Mouse (Mus musculus) heart, postnatal 25 days (tissue): ENCODE measurements around the gene Rplp2. TPM values are rescaled to one million over a fixed set of nuclear protein-coding genes. Genes with fewer than 3 reads are reported as not detected.
A peak's percentile ranks its signal among the peaks of the same experiment; 100 is the strongest.

Experiments used
- DNase-seq: peaks from one replicate; pipeline ENCODE4 v3.0.0; 2022; ENCODE audit warnings: low spot score
- intact Hi-C: fragments of 180-260 bp; cut with DNase I; formaldehyde crosslinking; loops from one replicate; pipeline ENCODE4 v1.15.1; 2025
- total RNA-seq, 2 experiments: library from RNA; stranded (reverse); gene quantifications; 2 replicates each; pipeline ENCODE4 v1.2.3; 2021

Gene Rplp2
- total RNA-seq, 2 experiments from 2014 or later: 862 to 950 TPM

DNA sequence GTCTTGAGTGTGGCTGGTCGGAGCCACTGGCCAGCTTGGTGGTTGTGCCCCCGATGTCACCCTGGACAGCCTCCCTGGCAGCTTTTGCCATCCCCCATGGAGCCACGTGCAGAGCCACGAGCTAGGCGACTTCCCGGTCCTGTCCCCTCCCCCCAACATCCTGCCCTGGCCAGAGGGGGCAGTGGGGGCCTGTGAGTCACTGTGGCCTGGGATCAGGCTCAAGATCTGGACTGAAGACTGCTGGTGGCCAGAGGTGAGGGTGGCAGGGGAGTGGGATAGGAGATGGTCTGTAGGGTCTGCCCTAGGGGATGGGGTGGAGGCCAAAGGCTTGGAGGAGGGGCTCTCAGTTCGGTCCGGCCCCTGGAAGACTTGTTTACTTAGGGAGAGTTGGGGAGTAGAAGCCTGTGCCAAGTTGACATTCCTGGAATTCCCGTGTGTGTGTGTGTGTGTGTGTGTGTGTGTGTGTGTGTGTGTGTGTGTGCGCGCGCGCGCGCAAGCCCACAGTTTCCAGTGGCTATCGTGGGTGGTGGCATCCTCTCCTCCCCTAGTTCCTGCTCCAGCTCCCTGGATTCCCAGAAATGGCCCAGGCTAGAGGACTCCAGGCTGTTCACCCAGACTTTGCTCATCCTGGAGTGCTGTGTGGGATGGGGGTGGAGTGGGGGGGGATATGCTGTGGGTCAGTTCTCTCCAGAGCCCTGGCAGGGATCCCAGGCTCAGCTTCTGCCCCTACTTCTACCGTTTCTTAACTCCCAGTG lies 29.2 kb downstream of the Rplp2 start:
- intact Hi-C loops: no loop called here
- DNase-seq: peak; percentile 90

DNA sequence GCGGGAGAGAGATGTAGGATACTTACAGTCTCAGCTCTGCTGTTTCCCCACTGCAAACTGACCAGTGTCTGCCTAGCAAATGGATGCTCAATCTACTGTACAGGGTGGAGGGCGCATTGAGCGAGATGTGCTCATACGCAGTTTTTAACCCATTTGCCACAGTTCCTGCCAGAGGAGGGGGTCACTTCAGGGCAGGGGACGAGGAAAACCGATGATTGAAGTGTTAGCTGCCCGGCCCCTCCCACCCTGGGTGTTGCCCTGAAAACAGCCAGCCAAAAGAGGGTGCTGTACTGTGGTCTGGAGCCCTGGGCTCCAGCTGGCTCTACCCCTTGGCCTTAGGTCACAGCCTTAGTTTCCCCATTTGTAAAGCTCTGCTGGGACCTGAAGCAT lies 29.8 kb downstream of the Rplp2 start:
- intact Hi-C loops: no loop called here
- no peak for DNase-seq

DNA sequence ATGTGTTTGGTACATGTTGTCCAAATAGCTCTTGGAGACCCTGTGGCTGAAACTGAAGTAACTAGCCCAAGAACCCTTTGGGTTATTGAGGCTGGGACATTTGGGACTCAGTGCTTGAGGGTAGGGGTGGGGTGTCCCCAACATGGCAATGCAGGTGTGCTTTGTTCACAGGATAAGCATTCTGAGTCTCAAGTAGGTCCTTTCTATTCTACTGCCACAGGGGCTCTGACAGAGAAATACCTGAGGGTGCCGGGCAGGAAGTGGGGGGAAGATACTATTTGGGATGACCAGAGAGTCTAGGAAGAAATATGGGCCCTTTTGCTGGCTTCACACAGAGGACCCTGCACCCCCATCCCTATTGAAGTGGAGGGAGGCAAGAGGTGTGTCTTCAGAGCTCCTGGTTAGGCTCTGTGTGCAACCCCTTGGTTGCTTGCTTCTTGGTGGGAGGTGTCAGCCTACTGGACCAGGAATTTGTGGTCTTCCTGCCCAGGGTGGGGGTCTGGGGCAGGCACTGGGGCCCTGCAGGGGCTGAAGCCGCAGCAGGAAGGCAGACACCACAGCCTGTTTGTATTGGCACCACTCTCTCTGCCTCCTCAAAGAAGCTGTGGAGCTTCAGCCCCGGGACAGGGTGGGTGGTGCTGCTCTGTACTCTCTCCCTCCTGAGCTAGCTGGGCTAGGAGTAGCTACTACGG lies 30.6 kb downstream of the Rplp2 start:
- intact Hi-C loops: no loop called here
- DNase-seq: no peak

DNA sequence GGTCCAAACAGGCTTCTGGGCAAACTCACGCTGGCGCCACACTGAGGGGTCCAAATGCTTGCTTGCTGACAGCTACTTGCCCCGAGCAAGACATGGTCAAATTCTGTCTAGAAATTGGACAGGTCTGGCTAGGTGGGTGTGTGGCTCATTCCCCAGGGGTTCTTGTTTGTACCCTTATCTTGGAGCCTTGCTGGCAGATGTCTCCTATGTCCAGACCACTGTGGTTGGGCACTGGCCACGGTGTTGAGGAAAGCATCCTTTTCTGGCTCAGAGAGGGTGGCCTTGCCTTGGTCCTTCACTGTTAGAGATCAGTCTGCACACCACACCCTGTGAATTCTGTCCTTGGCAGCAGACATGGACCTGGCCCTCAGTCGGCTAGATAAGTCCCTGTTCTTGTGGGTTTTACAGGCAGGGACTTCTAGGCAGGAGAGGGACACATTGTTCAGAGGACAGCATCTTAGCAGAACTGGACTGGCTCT lies 31.1 kb downstream of the Rplp2 start:
- no peak for DNase-seq
- intact Hi-C loops: no loop called here

DNA sequence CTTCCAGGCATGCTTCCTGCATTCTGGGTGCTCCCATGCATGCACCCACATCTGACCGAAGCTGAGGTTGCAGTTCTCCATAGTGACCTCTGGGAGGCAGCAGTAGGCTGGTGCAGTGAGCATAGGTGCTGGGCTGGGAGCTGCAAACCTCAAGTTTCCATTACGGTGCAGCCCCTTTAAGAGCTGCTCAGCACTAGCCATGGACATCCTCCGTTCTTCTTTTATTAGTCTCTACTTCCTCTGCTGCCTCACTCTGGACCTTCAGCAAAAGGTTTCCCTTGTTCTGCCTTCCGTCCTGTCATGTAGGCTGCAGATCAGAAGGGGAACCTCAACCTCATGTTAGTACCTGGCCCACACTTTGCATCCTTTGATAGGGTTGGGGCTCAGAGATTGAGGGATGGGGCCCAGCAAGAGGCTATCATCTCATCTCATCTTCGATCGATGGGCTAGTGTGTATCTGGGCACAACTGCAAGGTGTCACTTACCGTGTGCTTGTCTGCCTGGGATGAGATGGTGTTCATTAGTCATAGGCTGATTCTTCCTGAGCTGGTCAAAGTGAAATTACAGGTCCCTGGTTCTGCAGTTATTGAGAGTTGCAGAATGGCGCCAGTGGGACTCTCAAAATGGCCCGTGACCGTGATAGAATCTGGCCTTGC lies 33.8 kb downstream of the Rplp2 start:
- intact Hi-C loops: loop anchor here (1.0 to 5.0 kb wide), 3 partner anchors 45 to 185 kb away; no protein-coding TSS in a partner anchor
- no peak for DNase-seq

DNA sequence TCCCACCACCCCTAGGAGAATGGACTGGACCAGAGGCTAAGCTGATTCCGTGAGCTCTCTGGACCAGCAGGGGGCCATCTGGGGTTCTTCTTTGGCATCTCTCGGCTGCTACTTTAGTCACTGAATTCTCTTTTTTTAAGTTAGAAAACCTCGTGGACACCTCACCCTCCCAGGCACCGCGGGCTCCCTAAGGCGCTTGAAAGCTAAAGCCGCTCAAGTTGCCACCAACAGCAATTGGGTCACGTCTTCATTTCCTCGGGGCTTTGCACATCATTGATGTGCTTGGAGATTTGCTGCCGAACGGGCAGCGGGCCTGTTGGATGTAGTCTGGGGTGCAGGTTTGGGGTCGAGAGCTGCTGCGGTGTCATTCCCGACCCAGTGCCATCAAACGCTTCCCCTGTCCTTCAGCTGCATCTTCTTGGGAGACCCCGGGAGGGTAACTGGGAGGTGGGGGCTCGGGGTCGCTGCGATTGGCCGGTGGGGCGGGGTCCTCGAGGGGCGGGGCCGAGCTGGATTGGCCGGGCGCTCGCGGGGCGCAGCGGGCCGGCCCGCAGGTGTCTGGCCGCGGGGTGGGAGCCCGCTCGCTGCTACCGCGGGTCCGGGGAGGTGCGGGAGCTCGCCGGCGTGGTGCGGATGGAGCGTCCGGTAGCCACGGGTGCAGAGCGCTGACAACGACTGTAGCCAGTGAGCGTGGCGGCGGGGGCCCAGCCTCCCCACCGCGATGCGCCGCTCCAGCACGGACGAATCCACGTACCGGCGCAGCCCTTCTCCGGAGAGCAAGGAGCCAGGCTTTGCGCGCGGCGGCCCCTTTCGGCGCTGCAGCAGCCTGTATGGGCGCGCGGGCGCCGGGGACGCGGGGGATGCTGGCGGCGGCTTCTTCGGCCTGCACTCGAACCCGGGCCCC lies 34.6 kb downstream of the Rplp2 start:
- no peak for DNase-seq
- intact Hi-C loops: loop anchor here (1.0 to 5.0 kb wide), 3 partner anchors 45 to 185 kb away; no protein-coding TSS in a partner anchor

DNA sequence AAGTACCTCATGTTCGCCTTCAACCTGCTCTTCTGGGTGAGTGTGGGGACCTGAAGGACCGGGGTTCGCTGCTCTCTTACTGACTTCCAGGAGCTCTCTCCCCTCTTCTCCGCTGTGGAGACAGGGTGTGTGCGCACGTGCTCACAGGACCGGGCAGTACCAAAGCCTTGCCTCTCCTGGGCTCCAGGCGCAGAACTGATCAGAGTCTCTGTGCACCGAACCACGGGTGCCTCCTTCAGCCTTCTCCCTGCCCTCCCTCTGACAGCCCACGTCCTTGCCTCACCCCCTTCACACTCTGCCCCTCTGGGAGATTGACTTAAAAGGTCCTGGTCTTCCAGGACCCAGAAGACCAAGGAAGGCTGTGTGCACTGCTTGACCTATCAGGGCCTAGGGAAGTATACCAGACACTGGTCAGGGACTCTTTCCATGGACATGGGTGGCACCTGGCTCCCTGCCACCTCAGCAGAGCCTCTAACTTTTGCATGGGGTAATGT lies 35.4 kb downstream of the Rplp2 start:
- intact Hi-C loops: loop anchor here (5.0 kb wide), 1 partner anchor 135 kb away; no protein-coding TSS in a partner anchor
- DNase-seq: no peak

DNA sequence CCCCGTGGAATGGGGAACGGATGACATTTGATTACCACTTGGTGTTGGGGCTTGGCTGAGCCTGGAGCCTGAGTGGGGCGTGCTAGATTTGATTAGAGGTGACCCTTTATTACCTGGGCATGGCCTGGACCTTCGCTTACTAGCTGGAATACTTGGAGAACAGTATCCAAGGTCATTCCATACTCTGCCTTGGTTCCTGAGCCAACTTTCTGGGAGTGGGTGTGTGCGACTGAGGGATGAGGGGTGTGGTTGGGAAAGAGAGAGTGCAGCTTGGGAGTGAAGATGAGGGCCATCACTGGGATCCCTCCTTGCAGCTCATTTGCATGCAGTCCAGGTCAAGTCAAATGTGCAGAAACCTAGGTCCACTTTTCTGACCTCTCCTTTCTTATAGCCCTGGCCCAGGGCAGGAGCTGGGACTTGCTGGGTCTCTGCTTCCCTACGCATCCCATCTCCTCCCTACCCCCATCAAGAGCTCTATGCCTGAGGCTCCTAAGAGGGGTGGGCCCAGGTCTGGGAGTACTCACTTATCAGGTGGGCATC lies 36.0 kb downstream of the Rplp2 start:
- no peak for DNase-seq
- intact Hi-C loops: loop anchor here (5.0 kb wide), 1 partner anchor 134 kb away; no protein-coding TSS in a partner anchor

DNA sequence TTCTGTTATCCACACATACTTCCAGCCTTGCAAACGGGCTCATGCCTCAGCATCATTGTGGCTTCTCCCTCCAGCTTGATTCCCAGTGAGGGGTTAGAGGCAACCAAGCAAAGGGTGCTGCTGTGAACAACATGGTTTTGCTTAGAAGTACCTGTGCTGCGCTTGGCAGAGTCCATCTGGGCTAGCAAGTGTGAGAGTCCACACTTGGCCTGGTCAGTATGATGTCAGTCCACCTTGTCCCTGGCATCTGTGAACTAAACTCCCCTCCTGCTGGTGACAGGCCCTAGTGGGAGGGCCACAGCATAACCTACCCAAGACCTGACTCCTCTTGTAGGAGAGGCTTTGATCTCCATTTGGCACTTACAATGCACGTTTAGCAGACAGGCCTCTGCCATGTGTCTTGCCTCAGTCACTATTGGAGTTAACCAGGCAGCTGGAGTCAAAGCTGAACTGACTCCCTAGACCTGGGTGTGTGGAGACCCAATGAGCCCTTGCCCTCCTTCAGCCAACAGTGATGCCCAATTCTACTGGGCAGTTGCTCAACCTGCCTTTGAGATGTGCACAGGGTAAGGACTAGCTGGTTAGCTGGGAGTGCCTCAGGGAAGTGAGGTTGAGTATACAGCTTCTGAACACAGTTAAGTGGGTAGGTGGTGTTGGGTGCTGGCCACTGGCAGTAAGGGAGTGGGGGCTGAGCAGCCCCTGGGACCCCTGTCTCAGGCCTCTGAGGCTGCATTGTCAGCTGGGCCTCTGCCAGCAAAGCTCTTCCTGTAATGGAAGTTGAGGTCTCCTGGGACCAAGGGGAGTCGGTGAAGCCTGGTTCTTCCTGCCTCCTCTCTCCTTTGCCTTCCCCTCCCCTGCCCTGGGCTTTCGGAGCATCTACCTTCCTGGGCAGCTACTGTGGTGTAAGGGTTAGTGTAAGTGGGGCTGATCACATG lies 37.3 kb downstream of the Rplp2 start:
- DNase-seq: no peak

DNA sequence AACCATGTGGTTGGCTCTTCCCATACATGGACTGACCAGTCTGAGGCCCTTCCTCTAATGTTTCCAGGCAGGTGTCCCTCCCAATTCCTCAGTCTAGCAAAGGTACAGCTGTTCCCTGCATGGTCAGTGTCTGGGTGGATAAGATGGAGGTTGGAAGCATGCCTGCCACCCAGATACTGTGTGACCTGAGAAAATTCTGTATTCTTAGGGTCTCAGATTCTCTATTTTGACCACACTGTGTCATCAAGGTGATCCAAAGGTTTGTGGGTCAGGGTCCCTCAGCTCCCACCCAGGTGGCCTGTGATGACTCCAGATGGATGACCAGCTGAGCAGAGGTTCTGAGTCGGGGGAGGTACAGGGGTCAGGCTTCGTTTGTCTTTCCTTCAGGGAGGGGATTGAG lies 38.0 kb downstream of the Rplp2 start:
- intact Hi-C loops: no loop called here
- no peak for DNase-seq

More for the DNA sequence above, 37.3 kb downstream of the Rplp2 start:
- intact Hi-C loops: loop anchor here (5.0 kb wide), 1 partner anchor 133 kb away; no protein-coding TSS in a partner anchor

DNA sequence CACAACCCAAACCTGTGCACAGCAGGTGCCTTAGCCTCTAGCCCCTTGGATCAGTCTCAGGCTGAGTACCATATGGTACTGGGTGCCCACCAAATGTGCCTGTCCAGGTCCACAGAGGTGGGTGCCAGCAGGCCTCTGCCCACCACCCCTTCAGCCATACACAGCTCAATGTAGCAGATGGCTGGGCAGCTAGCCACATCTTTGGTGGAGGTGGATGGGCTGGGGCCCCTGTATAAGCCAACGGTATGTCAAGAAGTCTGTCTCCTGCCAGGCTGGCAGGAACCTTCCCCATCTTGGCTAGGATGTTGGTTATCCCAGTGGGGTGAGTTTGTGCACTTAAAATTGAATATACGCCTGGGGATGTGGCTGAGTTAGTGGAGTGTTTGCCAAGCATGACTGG lies 38.4 kb downstream of the Rplp2 start:
- DNase-seq: no peak
- intact Hi-C loops: no loop called here

DNA sequence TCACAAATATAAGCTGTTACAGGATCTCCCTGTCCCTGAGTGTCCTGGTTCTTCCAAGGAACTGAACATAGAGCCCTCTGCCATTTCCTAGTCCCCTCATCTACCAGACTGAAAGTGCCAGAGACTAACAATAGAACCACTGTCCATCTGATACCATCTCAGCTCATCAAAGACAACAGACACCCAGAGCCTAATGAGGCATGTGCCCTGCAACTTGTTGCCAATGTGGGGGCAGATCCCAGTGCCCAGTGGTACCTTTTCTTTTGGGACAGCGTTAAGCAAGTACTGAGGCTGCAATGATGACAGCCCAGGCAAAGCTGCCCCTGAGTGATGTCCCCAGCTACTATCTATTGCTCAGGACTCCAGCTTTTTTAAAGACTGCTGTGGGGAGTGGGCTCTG lies 39.1 kb downstream of the Rplp2 start:
- DNase-seq: no peak
- intact Hi-C loops: no loop called here

DNA sequence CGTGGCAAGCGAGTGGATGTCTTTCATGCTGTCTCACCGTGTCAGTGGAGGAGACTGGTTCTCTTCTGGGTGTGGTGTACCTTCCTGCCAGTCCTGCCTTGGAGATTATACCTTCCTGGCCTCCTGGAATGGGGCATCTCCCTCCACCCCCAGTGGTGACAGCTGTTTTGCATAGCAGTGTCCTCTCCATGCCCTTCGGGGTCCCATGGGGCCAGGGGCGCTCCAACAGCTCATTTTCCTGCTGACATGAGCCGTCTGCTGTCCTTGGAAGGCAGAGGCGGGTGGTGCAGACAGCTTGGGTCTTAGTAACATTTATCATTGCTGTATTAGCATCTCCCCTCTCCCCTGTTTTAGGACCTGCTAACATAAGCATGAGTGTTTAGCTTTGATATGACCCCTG lies 40.0 kb downstream of the Rplp2 start:
- no peak for DNase-seq
- intact Hi-C loops: no loop called here

DNA sequence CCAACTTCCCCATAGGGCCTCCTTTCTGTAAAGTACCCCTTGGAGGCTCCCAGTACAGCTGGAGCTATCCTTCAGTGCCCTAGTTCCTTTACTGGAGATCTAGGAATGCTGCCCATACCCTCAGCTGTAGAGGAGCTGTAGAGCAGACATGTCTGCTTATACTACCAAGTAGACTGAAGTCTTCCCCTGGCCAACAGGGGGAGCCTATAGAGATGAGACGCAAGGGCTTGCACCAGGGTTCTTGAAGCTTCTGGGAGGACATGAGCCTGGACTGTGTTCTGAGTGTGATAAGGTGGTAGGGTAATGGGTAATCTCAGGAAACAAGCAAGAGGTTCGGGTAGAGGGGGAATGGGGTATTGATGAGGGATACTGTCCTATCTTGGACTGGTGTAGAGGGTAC lies 44.0 kb downstream of the Rplp2 start:
- intact Hi-C loops: no loop called here

DNA sequence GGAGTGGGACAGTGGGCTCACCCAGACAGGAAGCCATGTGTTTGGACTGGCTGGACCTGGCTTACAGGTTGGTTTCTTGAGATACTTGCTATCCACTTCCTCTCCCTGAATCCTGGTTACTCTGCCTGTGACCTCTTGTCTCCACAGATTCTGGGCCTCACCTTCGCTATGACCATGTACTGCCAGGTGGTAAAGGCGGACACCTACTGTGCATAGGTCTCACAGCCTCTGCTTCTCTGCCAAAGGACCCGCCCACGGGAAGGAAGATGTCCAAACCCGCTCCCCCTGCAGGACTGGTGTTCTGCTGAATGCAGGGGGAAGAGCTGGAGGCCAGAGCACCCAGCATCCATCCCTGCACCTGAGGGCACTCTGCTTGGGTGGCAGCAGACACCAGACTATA lies 45.6 kb downstream of the Rplp2 start:
- no peak for DNase-seq
- intact Hi-C loops: no loop called here

More for the DNA sequence above, 44.0 kb downstream of the Rplp2 start:
- DNase-seq: no peak

DNA sequence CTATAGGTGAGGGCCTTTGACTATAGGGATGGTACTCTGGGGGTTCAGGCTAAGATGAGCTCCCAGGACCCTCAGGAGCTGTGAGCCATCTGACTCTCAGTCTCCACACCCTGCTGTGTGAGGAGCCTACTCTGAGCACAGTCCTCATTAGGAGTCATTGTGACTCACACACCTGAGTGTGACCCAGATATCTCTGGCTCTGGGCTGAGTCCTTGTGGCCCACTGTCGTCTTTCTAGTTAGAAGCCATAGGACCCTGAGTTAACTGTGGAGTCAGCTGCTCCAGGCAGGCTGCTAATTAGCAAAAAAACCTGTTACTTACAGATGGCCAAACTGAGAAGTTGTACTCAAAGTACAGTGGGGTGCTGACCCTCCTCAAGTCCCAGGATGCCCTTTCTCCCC lies 46.6 kb downstream of the Rplp2 start:
- intact Hi-C loops: no loop called here
- DNase-seq: no peak

DNA sequence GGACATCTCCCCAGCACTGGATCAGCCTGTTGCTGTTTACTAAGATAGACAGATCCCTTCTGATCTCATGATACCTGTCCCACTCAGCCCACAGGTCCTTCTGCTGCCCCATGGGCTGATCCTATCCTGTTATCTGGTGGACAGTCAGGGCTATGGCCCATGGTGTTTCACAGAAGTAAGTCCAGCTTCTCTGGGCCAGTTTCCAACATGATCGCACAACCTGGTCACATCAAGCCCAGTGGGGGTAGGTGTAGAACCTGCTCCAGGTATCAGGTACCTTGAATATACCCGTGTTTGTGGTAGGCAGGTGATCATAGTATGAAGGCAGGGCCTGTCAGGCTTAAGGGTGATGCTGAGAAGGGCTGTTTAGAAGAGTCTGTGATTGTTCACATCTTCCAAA lies 48.2 kb downstream of the Rplp2 start:
- no peak for DNase-seq
- intact Hi-C loops: no loop called here

DNA sequence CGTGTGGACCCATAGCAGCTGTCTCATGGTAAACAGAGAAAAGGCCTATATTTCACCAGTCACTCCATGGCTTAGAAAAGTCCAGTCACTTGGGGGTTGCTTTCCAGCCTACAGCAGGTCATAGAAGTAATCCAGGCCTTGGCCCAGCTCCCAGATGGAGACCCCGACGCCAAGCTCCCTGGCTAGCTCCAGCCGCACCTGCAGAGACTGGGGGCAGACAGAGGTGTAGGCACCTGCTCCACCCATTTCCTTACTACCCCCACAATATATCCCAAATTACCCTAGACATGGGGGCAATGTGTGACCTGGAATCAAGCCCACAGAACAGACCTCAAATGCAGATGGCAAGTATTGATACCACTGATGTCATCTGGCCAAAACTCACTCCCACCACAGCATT lies 48.8 kb downstream of the Rplp2 start:
- intact Hi-C loops: no loop called here
- DNase-seq: no peak
